Mouse (Mus musculus) right cerebral cortex, postnatal 4 days (tissue): ENCODE data around the gene Sft2d2.

Experiments
- DNase-seq: peaks from one replicate; pipeline ENCODE4 v3.0.0-alpha.2; 2022

The Sft2d2 gene

GRCm38 (mm10) chr1:165193880-165194661, at the start of gene Sft2d2:
Gene Sft2d2 (minus strand): TSS chr1:165194438.
- peak; percentile 79 for DNase-seq

GRCm38 (mm10) chr1:165236321-165237298, 42.4 kb upstream of the Sft2d2 start, which contains the start of gene Tiprl:
Gene Tiprl (minus strand): TSS chr1:165236996.
- DNase-seq: peak; percentile 99

- peak; percentile 7 for DNase-seq
These were observed 41.6 kb upstream of the Sft2d2 start for GRCm38 (mm10) chr1:165235846-165236245.

- no peak for DNase-seq
These were observed 39.6 kb upstream of the Sft2d2 start for GRCm38 (mm10) chr1:165233806-165234205.

GRCm38 (mm10) chr1:165230691-165231090, 36.5 kb upstream of the Sft2d2 start:
- no peak for DNase-seq

- DNase-seq: no peak
These were observed 35.3 kb upstream of the Sft2d2 start for GRCm38 (mm10) chr1:165229577-165229976.

- no peak for DNase-seq
These were observed 22.9 kb upstream of the Sft2d2 start for GRCm38 (mm10) chr1:165217023-165217589.

- DNase-seq: no peak
These were observed 21.6 kb upstream of the Sft2d2 start for GRCm38 (mm10) chr1:165215831-165216230.

GRCm38 (mm10) chr1:165205591-165205990, 11.4 kb upstream of the Sft2d2 start:
- DNase-seq: no peak

- DNase-seq: no peak
These were observed 9.3 kb upstream of the Sft2d2 start for GRCm38 (mm10) chr1:165203488-165204035.

- no peak for DNase-seq
These were observed 7.3 kb upstream of the Sft2d2 start for GRCm38 (mm10) chr1:165201445-165202012.

GRCm38 (mm10) chr1:165200748-165201147, 6.5 kb upstream of the Sft2d2 start:
- DNase-seq: no peak

- no peak for DNase-seq
These were observed 5.4 kb upstream of the Sft2d2 start for GRCm38 (mm10) chr1:165199639-165200038.

- no peak for DNase-seq
These were observed 4.7 kb upstream of the Sft2d2 start for GRCm38 (mm10) chr1:165198951-165199350.

- DNase-seq: no peak
These were observed 3.6 kb upstream of the Sft2d2 start for GRCm38 (mm10) chr1:165197875-165198274.

GRCm38 (mm10) chr1:165195396-165195960, 1.2 kb upstream of the Sft2d2 start:
- no peak for DNase-seq

- no peak for DNase-seq
These were observed 400 bp upstream of the Sft2d2 start for GRCm38 (mm10) chr1:165194662-165195013.

- DNase-seq: no peak
These were observed 812 bp downstream of the Sft2d2 start for GRCm38 (mm10) chr1:165193426-165193825.

- no peak for DNase-seq
These were observed 1.4 kb downstream of the Sft2d2 start for GRCm38 (mm10) chr1:165192714-165193264.

- no peak for DNase-seq
These were observed 2.1 kb downstream of the Sft2d2 start for GRCm38 (mm10) chr1:165192102-165192501.

- DNase-seq: no peak
These were observed 2.6 kb downstream of the Sft2d2 start for GRCm38 (mm10) chr1:165191611-165192010.
